Mouse (Mus musculus): ENCODE measurements at regions not wholly inside any gene's neighbourhood (a gene's known extent, or its start where the extent isn't known, plus 50 kb on each side); places are given as distances from the start of the nearest gene placed in this dataset.
"Not testable (repeated sequence)": the region's sequence is repeated elsewhere in the genome, so short reads cannot be mapped to it uniquely, and the experiment has no call there.

DNA sequence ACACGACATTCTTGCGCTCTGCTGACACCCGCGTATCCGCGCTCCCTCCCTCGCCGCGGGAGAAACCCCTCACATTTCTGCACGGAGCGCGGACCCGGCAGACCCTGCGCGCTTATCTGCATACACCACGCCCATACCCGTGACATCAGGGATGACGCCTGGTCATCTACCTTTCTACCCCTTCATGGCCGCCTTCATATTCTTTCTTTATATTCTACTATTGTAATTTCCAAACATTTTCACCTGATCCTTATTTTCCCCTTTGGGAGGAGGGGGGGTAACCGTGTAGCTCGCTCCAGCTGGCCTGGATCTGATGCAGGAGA lies 66.4 kb upstream of the Fcgr1 start:
- not testable (repeated sequence) for TF ChIP-seq POLR2A (IDR thresholded peaks at IDR 0.05; ENCODE audit: insufficient read depth, low read length); CTCF (IDR thresholded peaks at IDR 0.05; ENCODE audit: low read depth, low read length); EP300 (IDR thresholded peaks at IDR 0.05; ENCODE audit: insufficient read depth, low read depth, low read length)
